Mouse (Mus musculus) kidney, postnatal 14 days (tissue): Measurements from ENCODE around the gene Fgf14.
"Not testable (repeated sequence)": the region's sequence is repeated elsewhere in the genome, so short reads cannot be mapped to it uniquely, and the experiment has no call there.

Experiments
- DNase-seq: peaks from one replicate; pipeline ENCODE4 v3.0.0; 2022; ENCODE audit warnings: mixed read lengths

The Fgf14 gene

GRCm38 (mm10) chr14:124474066-124474667 is 202.8 kb downstream of the Fgf14 start:
- DNase-seq = no peak

DNA sequence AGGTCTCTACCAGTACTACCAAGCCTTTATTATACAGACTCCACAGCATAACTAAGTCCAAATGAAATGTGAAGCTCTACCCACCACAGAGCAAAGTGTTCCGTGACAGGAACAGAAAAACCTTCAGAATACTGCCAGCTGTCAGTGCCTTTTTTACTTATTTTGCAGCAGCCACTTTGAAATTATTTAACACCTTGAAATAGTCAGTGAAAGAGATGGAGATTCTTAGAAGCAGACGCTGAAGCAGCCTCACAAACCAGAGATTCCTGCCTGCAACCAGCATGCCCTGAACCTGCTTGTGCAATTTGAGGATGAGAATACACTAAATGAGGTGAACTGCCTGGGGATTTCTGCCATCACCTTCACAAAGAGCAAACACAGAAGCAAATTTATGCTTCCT is 206.0 kb downstream of the Fgf14 start:
- DNase-seq = no peak

- no peak for DNase-seq
Measured at GRCm38 (mm10) chr14:124455120-124455519, 221.8 kb downstream of the Fgf14 start.

DNA sequence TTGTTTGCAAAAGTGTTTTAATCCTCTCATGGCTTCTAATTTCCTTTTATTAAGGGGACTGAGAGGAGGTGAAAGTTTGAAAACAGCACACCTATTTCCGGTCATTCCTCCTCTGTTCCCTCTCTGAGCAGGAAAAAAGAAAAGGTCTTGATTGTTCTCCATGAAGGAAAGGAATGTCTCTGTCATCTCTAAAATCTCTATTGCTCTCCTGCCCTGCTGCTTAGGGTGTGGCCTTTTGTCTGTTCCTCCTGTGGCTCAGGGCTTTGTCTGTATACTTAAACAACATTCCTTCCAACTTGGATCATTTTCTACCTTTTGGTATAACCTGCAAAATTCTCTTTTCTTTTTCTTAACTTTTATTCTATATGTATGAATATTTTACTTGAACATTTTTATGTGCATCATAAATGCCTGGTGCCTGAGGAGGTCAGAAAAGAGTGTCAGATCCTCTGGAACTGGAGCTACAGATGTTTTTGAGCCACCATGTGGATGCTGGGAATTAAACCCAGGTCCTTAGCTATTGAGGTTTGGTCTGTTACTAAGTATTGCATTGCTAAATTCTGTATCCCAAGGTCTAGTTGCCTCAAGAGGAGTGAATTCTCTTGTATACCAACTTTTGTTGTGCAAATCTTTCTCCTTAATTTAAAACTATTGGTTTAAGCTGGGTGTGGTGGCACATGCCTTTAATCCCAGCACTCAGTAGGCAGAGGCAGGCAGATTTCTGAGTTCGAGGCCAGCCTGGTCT is 230.7 kb downstream of the Fgf14 start:
- no peak for DNase-seq

GRCm38 (mm10) chr14:124444831-124445230 is 232.1 kb downstream of the Fgf14 start:
- DNase-seq = no peak

DNA sequence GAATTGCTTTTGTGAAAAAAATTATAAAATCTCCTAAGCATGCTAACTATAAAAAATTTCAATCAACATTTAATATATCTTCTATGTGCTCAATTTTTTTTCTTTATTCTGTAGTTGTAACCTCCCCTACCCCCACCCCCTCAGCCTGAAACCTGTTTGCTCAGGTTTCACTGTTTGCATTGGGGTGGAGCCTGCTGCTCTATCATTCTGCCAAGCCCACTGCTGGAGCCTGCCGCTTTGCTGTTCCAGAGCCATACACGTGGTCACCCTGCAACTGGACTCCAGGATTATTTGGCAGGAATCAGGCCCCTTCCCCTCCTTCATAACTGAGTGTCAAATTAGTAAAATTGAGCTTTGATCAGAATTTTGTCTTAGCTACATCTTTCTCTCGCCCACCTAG is 237.6 kb downstream of the Fgf14 start:
- not testable (repeated sequence) for DNase-seq

- DNase-seq = no peak
Measured at GRCm38 (mm10) chr14:124411890-124412289, 265.0 kb downstream of the Fgf14 start.

- no peak for DNase-seq
Measured at GRCm38 (mm10) chr14:124410945-124411344, 266.0 kb downstream of the Fgf14 start.

GRCm38 (mm10) chr14:124328391-124328790 is 348.5 kb downstream of the Fgf14 start:
- DNase-seq = no peak

GRCm38 (mm10) chr14:124319017-124319718 is 357.8 kb downstream of the Fgf14 start:
- no peak for DNase-seq

GRCm38 (mm10) chr14:124315513-124315912 is 361.4 kb downstream of the Fgf14 start:
- DNase-seq = no peak

DNA sequence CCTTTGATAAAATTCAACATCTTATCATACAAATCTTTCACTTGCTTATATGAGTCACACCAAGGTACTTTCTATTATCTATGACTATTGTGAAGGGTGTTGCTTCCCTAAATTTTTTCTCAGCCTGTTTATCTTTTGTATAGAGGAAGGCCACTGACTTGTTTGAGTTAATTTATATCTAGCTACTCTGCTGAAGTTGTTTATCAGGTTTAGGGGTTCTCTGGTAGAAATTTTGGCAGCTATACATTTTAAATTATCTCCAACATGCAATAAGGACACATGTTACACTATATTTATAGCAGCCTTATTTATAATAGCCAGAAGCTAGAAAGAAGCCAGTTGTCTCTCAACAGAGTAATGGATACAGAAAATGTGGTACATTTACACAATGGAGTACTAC is 389.9 kb downstream of the Fgf14 start:
- DNase-seq = no peak

DNA sequence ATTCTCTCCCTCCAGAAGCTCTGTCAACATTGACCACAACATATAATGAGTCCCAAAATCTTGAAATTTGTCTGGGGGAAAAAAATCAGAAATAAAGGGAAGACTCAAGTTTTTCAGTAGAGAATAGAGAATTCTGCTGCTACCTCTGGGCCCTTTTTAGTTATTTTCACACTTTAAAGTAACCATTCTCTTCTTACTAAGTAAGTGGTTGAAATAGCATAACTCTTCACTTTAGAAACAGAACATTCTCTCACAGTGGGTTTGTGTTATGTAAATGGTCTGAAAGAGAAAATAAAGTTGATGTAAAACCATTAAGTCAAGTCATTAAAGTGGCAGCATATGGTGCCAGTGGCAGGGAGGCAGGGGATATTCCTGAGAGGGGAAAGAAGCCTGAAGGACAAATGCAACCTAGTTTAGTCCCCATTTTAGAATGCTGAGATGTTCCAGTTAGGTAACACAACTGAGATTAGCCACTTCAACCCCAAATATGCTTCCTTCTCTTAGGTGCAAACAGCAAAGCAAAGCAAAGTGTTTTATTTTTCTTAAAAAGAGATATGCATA is 398.5 kb downstream of the Fgf14 start:
- DNase-seq = no peak

- no peak for DNase-seq
Measured at GRCm38 (mm10) chr14:124266977-124267376, 409.9 kb downstream of the Fgf14 start.

DNA sequence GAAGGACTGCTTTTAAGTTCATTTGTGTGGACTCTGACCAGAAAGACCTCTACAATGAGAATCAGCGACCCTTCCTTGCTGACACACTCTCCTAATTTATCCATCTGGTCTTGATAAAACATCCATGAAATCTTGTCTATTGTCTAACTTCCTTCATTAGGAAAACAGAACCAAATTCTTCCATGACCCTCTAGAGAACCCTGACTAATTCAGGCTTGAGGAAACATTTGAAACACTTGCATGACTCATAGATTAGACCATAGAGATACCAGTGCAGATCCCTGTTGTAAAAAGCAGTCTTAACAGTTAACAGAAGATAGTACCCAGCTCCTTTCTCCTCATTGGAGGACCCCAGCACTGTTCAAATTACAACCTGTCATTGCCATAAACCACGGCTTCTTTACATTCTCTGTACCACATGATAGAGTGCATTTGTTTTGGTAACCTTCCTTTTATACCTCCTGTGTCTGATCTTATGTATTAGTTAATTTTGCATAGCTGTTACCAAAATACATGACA is 412.3 kb downstream of the Fgf14 start:
- DNase-seq = no peak

DNA sequence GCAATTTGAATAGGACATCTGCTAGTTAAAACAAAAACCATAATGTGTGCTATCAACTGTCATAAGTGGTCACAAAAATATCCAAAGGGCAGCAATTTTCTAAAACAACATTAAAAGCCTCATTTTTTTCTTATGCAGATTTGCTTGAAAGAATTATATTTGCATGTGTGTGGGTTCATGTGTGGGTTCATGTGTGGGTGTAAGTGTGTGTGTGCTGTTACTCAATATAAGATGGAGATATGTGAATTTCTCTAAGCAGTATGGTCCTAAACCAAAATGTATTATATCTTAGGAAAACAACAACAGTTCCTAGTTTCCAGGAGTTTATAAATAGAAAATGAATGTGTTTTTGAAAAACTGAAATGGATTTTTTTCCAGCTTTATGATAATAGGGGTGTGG is 413.7 kb downstream of the Fgf14 start:
- DNase-seq = no peak

DNA sequence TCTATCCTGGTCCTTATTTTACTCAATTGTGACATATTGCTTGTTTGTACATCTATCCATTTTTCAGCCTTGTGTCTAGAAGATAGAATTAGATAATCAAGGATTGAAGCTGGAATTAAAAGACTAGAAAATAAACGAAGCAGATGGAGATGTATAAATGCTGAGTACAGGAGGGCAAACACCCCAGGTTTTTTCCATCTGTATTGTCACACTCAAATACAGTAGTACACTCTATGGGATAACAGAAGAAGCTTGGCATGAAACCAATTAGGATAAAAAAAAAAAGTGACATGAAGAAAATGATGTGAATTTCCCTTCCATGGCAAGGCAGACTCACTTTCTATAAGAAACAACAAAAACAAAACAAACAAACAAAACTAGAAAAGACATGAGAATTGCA is 429.4 kb downstream of the Fgf14 start:
- no peak for DNase-seq

DNA sequence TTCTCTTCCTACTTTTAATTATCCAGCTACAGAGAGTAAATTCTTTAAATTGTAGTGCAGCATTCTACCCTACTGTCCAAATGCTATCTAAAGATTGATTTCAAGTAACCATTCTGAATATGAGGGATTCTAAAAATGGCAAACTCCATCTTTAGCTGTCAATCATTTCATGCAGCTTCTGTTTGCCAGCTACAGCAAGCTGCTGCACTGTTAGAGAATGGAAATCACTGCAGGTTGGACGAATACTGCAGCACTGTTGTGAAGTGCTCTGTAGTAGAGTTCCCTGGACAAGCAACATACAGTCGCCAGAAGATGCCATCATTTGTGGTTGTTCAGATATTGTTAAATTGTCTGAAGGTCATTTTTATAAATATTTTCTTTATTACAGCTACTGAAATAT is 453.5 kb downstream of the Fgf14 start:
- no peak for DNase-seq

DNA sequence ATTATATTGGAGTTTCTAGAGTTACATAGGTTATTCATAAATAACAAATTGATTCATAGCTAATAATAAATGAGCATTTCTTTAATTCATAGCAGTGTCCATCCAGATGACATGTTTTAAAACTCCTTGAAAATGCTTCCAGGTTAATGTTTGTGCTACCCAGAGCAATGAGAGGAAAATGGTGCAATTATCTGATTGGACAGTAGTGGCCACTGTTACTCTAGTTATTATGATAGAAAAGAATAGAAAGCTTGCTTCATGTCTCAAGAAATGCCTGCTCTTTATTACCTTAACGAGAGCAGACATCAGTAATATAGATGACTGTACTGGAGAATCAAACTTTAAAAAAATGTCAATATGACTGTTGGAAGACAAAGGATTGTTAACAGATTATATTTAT is 454.5 kb downstream of the Fgf14 start:
- no peak for DNase-seq

DNA sequence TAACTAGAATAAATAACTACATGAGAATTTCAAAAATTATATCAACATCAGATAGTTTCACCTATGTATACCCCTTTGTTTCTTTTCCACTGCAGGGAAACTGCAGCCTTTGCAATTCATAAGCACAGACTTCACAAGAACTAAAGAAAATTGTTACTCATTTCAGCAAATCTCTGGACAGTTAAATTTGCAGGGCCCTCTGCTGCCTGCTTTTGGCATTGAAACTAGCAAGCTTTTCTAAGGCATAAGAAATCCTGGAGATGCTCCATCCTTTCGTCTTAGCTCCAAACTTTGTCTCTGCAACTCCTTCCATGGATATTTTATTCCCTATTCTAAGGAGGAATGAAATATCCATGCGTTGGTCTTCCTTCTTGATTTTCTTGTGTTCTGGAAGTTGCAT is 455.9 kb downstream of the Fgf14 start:
- no peak for DNase-seq

DNA sequence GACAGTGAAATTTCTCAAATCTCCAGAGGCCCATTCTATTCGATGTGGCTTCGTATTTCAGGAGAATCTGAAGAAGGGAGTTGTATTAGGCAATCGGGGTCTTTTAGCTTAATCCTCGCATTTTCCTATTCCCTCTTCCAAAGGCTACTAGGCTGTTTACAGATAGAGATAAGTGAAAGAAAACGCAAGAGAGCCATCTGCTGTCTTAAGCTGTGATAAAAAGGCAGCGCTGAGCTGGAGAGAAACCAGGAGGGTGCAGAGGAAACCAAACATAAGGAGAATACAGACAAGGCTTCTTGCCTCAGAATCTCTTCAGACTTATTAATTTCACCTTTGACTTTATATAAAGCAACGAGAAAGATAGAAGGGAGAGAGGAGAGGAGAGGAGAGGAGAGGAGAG is 481.1 kb downstream of the Fgf14 start:
- DNase-seq = no peak

- no peak for DNase-seq
Measured at GRCm38 (mm10) chr14:124195331-124195730, 481.6 kb downstream of the Fgf14 start.

DNA sequence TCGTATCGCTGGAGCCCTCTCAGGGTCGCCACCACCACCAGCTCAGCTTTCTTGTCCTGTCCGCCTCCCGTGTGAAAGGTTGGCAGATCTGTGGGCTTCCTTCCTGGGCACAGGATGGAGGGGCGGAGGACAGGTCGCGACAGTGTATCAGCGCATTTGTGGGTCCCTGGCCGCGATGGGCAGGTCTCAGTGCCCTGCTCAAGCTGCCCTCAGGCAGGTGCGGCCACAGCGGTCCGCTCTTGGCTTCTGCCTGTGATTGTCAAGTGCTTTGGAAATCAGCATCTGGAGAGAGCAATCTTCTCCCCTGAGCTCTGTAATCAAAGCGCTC is 484.1 kb downstream of the Fgf14 start:
- no peak for DNase-seq
